Mouse (Mus musculus): Measurements from ENCODE around the gene Fam84b. TPM values are rescaled to one million over a fixed set of nuclear protein-coding genes. Genes with fewer than 3 reads are reported as not detected.

Fam84b gene
- polyA plus RNA-seq (2016; fragmentation: Nextera tagmentation; extraction: Ambion mirVana): 9.9 and 11.6 TPM in 2 replicates

DNA sequence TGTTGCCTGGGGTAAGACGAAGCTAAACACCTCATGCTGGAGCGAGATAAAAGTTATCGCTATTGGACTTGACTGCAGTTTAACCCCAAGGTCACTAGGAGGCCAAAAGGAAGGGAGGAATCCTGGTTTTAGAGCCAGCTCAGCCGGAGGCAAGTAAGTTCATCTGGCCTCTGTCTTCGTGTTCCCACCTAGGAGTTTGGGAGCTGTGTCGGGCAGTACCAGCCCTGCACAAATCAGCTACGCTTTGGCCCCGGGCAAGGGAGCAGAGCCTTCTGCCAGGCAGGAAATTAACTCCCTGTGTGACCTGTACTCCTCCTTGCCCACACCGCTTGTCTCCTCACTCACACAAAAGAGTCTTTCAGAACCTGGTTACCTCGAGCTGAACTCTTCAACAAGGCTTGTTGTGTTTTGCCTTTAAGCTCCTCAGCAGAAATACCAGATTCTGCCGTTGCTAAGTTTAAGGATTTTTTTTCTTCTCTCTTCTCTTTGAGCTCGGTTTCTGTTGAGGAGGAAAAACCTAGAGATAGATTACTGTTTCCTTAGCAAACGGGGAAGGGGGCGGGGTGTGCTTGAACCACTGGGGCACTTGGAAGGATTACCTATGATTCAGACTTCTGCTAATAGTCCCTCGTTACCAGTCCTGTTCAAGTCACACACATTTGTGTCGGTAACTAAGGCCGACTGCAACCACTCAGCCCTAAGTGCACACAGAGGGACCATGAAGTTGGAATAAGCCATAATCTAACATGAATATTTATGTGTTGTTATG is at the start of gene Fam84b:
Gene Fam84b, minus strand, starts transcription at position 548 of the 769 bp plus-strand sequence.
- 11% methylated on average over 17 of the region's 17 CpGs for WGBS
- no peak within 1 kb of the TSS for H3K4me3 ChIP-seq
- 0 out of 2 replicates have a peak within 1 kb of the TSS, but pooled peaks have one; percentile 13 for H3K4me2 ChIP-seq (replicated peaks)
- 0 out of 2 replicates have a peak, but pooled peaks cover 3% of the 10 kb centered on the region for H3K9me3 ChIP-seq
- ATAC-seq (ENCODE audit: insufficient number of reproducible peaks, insufficient read depth, low FRiP score, low TSS enrichment): peak; percentile 76; the same call in 1 of the 2 replicates
- H3K9ac ChIP-seq: no peak within 1 kb of the TSS
- H3K4me1 ChIP-seq: peaks cover 13% of the 10 kb centered on the region; the same call in 1 of the 2 replicates
- no peaks in the 10 kb centered on the region for H3K27me3 ChIP-seq
- no peaks in the 10 kb centered on the region for H3K36me3 ChIP-seq
- peak within 1 kb of the TSS; percentile 50 for H3K27ac ChIP-seq

- Histone ChIP-seq H3K27me3 (no peaks in the 10 kb centered on the region), H3K4me3 (no peak overlapping the region), H3K9me3 (no peaks in the 10 kb centered on the region), H3K36me3 (no peaks in the 10 kb centered on the region), H3K9ac (no peak overlapping the region), H3K4me2 (replicated peaks) (no peak overlapping the region), H3K27ac (no peak overlapping the region), H3K4me1 (no peaks in the 10 kb centered on the region)
- ATAC-seq (ENCODE audit: insufficient number of reproducible peaks, insufficient read depth, low FRiP score, low TSS enrichment): no peak
- WGBS: 62% methylated on average over 6 of the region's 6 CpGs
These were observed 44.8 kb upstream of the Fam84b start for GRCm38 (mm10) chr15:60898187-60898965.

DNA sequence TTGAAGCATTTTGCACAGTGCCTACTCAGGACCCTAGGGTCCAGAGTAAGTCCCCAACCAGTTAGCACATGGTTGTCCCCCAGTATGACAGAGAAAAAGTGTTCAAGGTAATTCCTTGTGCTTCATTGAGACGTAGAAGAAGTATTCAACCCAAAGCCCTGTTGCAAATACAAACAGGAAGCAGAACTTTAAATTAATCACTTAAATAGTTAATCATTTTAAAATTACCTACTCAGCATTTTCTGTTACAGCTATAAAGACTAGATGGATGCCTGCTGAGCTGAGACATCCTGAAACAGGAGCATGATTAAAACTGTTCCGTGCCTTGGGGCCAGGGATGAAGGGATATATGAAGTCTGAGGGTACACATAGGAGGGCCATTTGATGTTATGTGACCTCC is 42.5 kb upstream of the Fam84b start:
- H3K27ac ChIP-seq: no peak overlapping the region
- no peaks in the 10 kb centered on the region for H3K36me3 ChIP-seq
- no peaks in the 10 kb centered on the region for H3K9me3 ChIP-seq
- ATAC-seq (ENCODE audit: insufficient number of reproducible peaks, insufficient read depth, low FRiP score, low TSS enrichment): no peak
- 85% methylated on average over 2 of the region's 2 CpGs for WGBS
- no peak overlapping the region for H3K9ac ChIP-seq
- H3K4me2 ChIP-seq (replicated peaks): no peak overlapping the region
- H3K4me3 ChIP-seq: no peak overlapping the region
- no peaks in the 10 kb centered on the region for H3K4me1 ChIP-seq
- H3K27me3 ChIP-seq: no peaks in the 10 kb centered on the region

GRCm38 (mm10) chr15:60892976-60893463 is 39.4 kb upstream of the Fam84b start:
- WGBS: 55% methylated on average over 3 of the region's 3 CpGs
- H3K9me3 ChIP-seq: no peaks in the 10 kb centered on the region
- H3K27me3 ChIP-seq: no peaks in the 10 kb centered on the region
- H3K27ac ChIP-seq: no peak overlapping the region
- no peaks in the 10 kb centered on the region; the same call in 1 of the 2 replicates for H3K4me1 ChIP-seq
- no peak overlapping the region for H3K9ac ChIP-seq
- H3K4me2 ChIP-seq (replicated peaks): no peak overlapping the region
- H3K36me3 ChIP-seq: no peaks in the 10 kb centered on the region
- H3K4me3 ChIP-seq: no peak overlapping the region
- ATAC-seq (ENCODE audit: insufficient number of reproducible peaks, insufficient read depth, low FRiP score, low TSS enrichment): no peak

- Histone ChIP-seq H3K4me1 (no peaks in the 10 kb centered on the region; the same call in 1 of the 2 replicates), H3K36me3 (no peaks in the 10 kb centered on the region), H3K9me3 (no peaks in the 10 kb centered on the region), H3K4me2 (replicated peaks) (no peak overlapping the region), H3K9ac (no peak overlapping the region), H3K27ac (no peak overlapping the region), H3K4me3 (no peak overlapping the region), H3K27me3 (no peaks in the 10 kb centered on the region)
- 89% methylated on average over 2 of the region's 2 CpGs for WGBS
- no peak for ATAC-seq (ENCODE audit: insufficient number of reproducible peaks, insufficient read depth, low FRiP score, low TSS enrichment)
These were observed 35.1 kb upstream of the Fam84b start for GRCm38 (mm10) chr15:60888724-60889123.

- Histone ChIP-seq H3K9me3 (no peaks in the 10 kb centered on the region), H3K27ac (no peak overlapping the region), H3K4me2 (replicated peaks) (no peak overlapping the region), H3K4me3 (no peak overlapping the region), H3K27me3 (no peaks in the 10 kb centered on the region), H3K9ac (no peak overlapping the region), H3K36me3 (no peaks in the 10 kb centered on the region), H3K4me1 (no peaks in the 10 kb centered on the region)
- WGBS: 81% methylated on average over 6 of the region's 6 CpGs
- ATAC-seq (ENCODE audit: insufficient number of reproducible peaks, insufficient read depth, low FRiP score, low TSS enrichment): no peak
These were observed 22.1 kb upstream of the Fam84b start for GRCm38 (mm10) chr15:60875721-60876120.

DNA sequence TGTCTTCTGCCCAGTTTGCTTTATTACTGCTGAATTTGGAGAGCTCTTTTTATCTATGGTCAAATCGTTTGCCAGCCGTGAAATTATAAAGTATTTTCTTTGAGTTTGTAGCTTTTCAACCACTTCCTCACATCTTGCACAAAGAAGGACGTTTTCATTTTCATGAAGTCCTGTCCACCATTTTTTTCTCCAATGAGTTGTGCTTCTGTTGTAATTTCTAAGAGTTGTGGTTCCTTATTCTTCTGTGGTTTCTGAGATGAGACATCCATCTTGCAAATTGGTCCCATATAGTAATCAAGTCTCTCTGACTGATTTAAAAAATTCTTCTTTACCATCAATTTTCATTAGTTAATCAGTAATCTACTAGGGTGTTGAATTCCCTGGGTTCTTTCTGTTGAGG is 8.8 kb upstream of the Fam84b start:
- 85% methylated on average over 3 of the region's 3 CpGs for WGBS
- H3K4me2 ChIP-seq (replicated peaks): no peak overlapping the region
- ATAC-seq (ENCODE audit: insufficient number of reproducible peaks, insufficient read depth, low FRiP score, low TSS enrichment): no peak
- no peak overlapping the region for H3K9ac ChIP-seq
- no peak overlapping the region for H3K27ac ChIP-seq
- no peaks in the 10 kb centered on the region for H3K9me3 ChIP-seq
- no peaks in the 10 kb centered on the region for H3K27me3 ChIP-seq
- no peak overlapping the region for H3K4me3 ChIP-seq
- H3K36me3 ChIP-seq: no peaks in the 10 kb centered on the region
- no peaks in the 10 kb centered on the region for H3K4me1 ChIP-seq

- Histone ChIP-seq H3K27ac (no peak overlapping the region), H3K9me3 (0 out of 2 replicates have a peak, but pooled peaks cover 3% of the 10 kb centered on the region), H3K4me3 (no peak overlapping the region), H3K4me2 (replicated peaks) (no peak overlapping the region), H3K9ac (no peak overlapping the region), H3K4me1 (peaks cover 7% of the 10 kb centered on the region; the same call in 1 of the 2 replicates), H3K27me3 (no peaks in the 10 kb centered on the region), H3K36me3 (no peaks in the 10 kb centered on the region)
- no peak for ATAC-seq (ENCODE audit: insufficient number of reproducible peaks, insufficient read depth, low FRiP score, low TSS enrichment)
- WGBS: 85% methylated on average over 1 of the region's 1 CpGs
These were observed 1.5 kb upstream of the Fam84b start for GRCm38 (mm10) chr15:60855112-60855511.

- Histone ChIP-seq H3K4me2 (replicated peaks) (no peak overlapping the region), H3K4me1 (peaks cover 10% of the 10 kb centered on the region; the same call in 1 of the 2 replicates), H3K9me3 (0 out of 2 replicates have a peak, but pooled peaks cover 3% of the 10 kb centered on the region), H3K36me3 (no peaks in the 10 kb centered on the region), H3K27me3 (no peaks in the 10 kb centered on the region), H3K4me3 (no peak overlapping the region), H3K9ac (no peak overlapping the region), H3K27ac (no peak overlapping the region)
- ATAC-seq (ENCODE audit: insufficient number of reproducible peaks, insufficient read depth, low FRiP score, low TSS enrichment): no peak
- 81% methylated on average over 4 of the region's 4 CpGs for WGBS
These were observed 573 bp upstream of the Fam84b start for GRCm38 (mm10) chr15:60854151-60854550.

DNA sequence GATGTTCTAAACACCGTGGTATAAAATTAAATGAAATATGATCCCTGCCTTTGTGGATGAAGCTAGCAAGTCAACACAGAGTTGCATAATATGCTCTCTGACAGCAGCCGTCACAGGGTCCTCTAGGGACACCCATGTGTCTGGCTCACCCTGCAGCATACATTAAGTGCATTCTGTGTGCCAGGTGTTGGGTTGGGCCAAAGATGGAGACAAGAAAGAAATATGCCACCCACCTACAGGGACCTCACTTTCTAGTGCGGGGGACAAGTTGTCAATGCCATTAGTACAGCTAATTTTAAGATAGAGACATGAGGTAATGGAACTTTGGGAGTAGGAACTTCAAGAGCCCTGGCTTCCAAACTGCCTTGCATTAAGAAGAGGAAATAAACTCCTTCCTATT is 4.9 kb downstream of the Fam84b start:
- ATAC-seq (ENCODE audit: insufficient number of reproducible peaks, insufficient read depth, low FRiP score, low TSS enrichment): no peak
- no peak overlapping the region for H3K4me3 ChIP-seq
- 37% methylated on average over 3 of the region's 3 CpGs for WGBS
- H3K27ac ChIP-seq: no peak overlapping the region
- no peaks in the 10 kb centered on the region for H3K27me3 ChIP-seq
- no peaks in the 10 kb centered on the region for H3K36me3 ChIP-seq
- no peak overlapping the region for H3K4me2 ChIP-seq (replicated peaks)
- H3K4me1 ChIP-seq: peaks cover 14% of the 10 kb centered on the region; the same call in 1 of the 2 replicates
- H3K9ac ChIP-seq: no peak overlapping the region
- H3K9me3 ChIP-seq: no peaks in the 10 kb centered on the region

GRCm38 (mm10) chr15:60846291-60846690 is 7.3 kb downstream of the Fam84b start:
- Histone ChIP-seq H3K4me1 (peaks cover 12% of the 10 kb centered on the region; the same call in 1 of the 2 replicates), H3K9ac (no peak overlapping the region), H3K36me3 (no peaks in the 10 kb centered on the region), H3K27ac (no peak overlapping the region), H3K27me3 (no peaks in the 10 kb centered on the region), H3K9me3 (no peaks in the 10 kb centered on the region), H3K4me3 (no peak overlapping the region), H3K4me2 (replicated peaks) (no peak overlapping the region; the same call in 1 of the 2 replicates)
- no peak for ATAC-seq (ENCODE audit: insufficient number of reproducible peaks, insufficient read depth, low FRiP score, low TSS enrichment)
- 29% methylated on average over 6 of the region's 6 CpGs for whole genome bisulfite sequencing

All from embryonic facial prominence, embryonic 12.5 days (tissue).